Mouse (Mus musculus): ENCODE measurements around the gene Dgkd. TPM values are rescaled to one million over a fixed set of nuclear protein-coding genes. Genes with fewer than 3 reads are reported as not detected.

Dgkd gene
- polyA plus RNA-seq, 1 experiment from 2014 or later, result 31.7 TPM

GRCm38 (mm10) chr1:87953073-87953472 is 100.0 kb downstream of the Dgkd start:
- no peaks in the 10 kb centered on the region for H3K27me3 ChIP-seq (replicated peaks; ENCODE audit: control insufficient read depth, insufficient read depth, low read length)
- H3K36me3 ChIP-seq (ENCODE audit: control insufficient read depth, insufficient read depth, low read length), result peaks cover 93% of the 10 kb centered on the region
- no peak overlapping the region for H3K27ac ChIP-seq (ENCODE audit: low read depth, low read length)
- WGBS, result 80% methylated on average over 3 of the region's 3 CpGs
- no peaks in the 10 kb centered on the region for H3K9me3 ChIP-seq (replicated peaks; ENCODE audit: control insufficient read depth, low read length)
- no peak overlapping the region for H3K9ac ChIP-seq (ENCODE audit: low read length)
- ATAC-seq (no peak), DNase-seq (ENCODE audit: low spot score) (no peak)
- H3K4me3 ChIP-seq (ENCODE audit: low read depth, low read length), result no peak overlapping the region
- no peak overlapping the region for H3K4me2 ChIP-seq (ENCODE audit: low read length)
- no peaks in the 10 kb centered on the region for H3K4me1 ChIP-seq (ENCODE audit: control insufficient read depth, insufficient read depth, low read length)

GRCm38 (mm10) chr1:87958931-87959330 is 105.8 kb downstream of the Dgkd start:
- peaks cover 72% of the 10 kb centered on the region for H3K36me3 ChIP-seq (ENCODE audit: control insufficient read depth, insufficient read depth, low read length)
- no peak for DNase-seq (ENCODE audit: low spot score)
- 96% methylated on average over 1 of the region's 1 CpGs for WGBS

GRCm38 (mm10) chr1:87959532-87959931 is 106.4 kb downstream of the Dgkd start:
- H3K9ac ChIP-seq (ENCODE audit: low read length), result no peak overlapping the region
- 87% methylated on average over 4 of the region's 4 CpGs for WGBS
- H3K4me1 ChIP-seq (ENCODE audit: control insufficient read depth, insufficient read depth, low read length), result no peaks in the 10 kb centered on the region
- no peak overlapping the region for H3K4me3 ChIP-seq (ENCODE audit: low read depth, low read length)
- H3K4me2 ChIP-seq (ENCODE audit: low read length), result no peak overlapping the region
- no peaks in the 10 kb centered on the region for H3K27me3 ChIP-seq (replicated peaks; ENCODE audit: control insufficient read depth, insufficient read depth, low read length)
- no peak for ATAC-seq
- H3K27ac ChIP-seq (ENCODE audit: low read depth, low read length), result no peak overlapping the region
- DNase-seq (ENCODE audit: low spot score), result no peak
- H3K36me3 ChIP-seq (ENCODE audit: control insufficient read depth, insufficient read depth, low read length), result peaks cover 72% of the 10 kb centered on the region
- H3K9me3 ChIP-seq (replicated peaks; ENCODE audit: control insufficient read depth, low read length), result no peaks in the 10 kb centered on the region

More at GRCm38 (mm10) chr1:87958931-87959330, 105.8 kb downstream of the Dgkd start:
- Histone ChIP-seq H3K27me3 (replicated peaks; ENCODE audit: control insufficient read depth, insufficient read depth, low read length) (no peaks in the 10 kb centered on the region), H3K9me3 (replicated peaks; ENCODE audit: control insufficient read depth, low read length) (no peaks in the 10 kb centered on the region), H3K27ac (ENCODE audit: low read depth, low read length) (no peak overlapping the region), H3K4me3 (ENCODE audit: low read depth, low read length) (no peak overlapping the region), H3K4me1 (ENCODE audit: control insufficient read depth, insufficient read depth, low read length) (no peaks in the 10 kb centered on the region), H3K4me2 (ENCODE audit: low read length) (no peak overlapping the region), H3K9ac (ENCODE audit: low read length) (no peak overlapping the region)
- no peak for ATAC-seq

- no peak overlapping the region for H3K4me2 ChIP-seq (ENCODE audit: low read length)
- no peak overlapping the region for H3K4me3 ChIP-seq (ENCODE audit: low read depth, low read length)
- H3K27me3 ChIP-seq (replicated peaks; ENCODE audit: control insufficient read depth, insufficient read depth, low read length), result no peaks in the 10 kb centered on the region
- no peaks in the 10 kb centered on the region for H3K4me1 ChIP-seq (ENCODE audit: control insufficient read depth, insufficient read depth, low read length)
- 68% methylated on average over 4 of the region's 4 CpGs for WGBS
- ATAC-seq (no peak), DNase-seq (ENCODE audit: low spot score) (no peak)
- H3K36me3 ChIP-seq (ENCODE audit: control insufficient read depth, insufficient read depth, low read length), result peaks cover 70% of the 10 kb centered on the region
- no peak overlapping the region for H3K27ac ChIP-seq (ENCODE audit: low read depth, low read length)
- H3K9me3 ChIP-seq (replicated peaks; ENCODE audit: control insufficient read depth, low read length), result no peaks in the 10 kb centered on the region
- H3K9ac ChIP-seq (ENCODE audit: low read length), result no peak overlapping the region
These were observed 106.9 kb downstream of the Dgkd start for GRCm38 (mm10) chr1:87959998-87960431.

GRCm38 (mm10) chr1:87960752-87961151 is 107.7 kb downstream of the Dgkd start:
- DNase-seq (ENCODE audit: low spot score) (no peak), ATAC-seq (no peak)
- H3K4me2 ChIP-seq (ENCODE audit: low read length), result no peak overlapping the region
- H3K9me3 ChIP-seq (replicated peaks; ENCODE audit: control insufficient read depth, low read length), result no peaks in the 10 kb centered on the region
- no peak overlapping the region for H3K4me3 ChIP-seq (ENCODE audit: low read depth, low read length)
- H3K27me3 ChIP-seq (replicated peaks; ENCODE audit: control insufficient read depth, insufficient read depth, low read length), result no peaks in the 10 kb centered on the region
- no peaks in the 10 kb centered on the region for H3K4me1 ChIP-seq (ENCODE audit: control insufficient read depth, insufficient read depth, low read length)
- no peak overlapping the region for H3K9ac ChIP-seq (ENCODE audit: low read length)
- 94% methylated on average over 4 of the region's 4 CpGs for WGBS
- no peak overlapping the region for H3K27ac ChIP-seq (ENCODE audit: low read depth, low read length)
- H3K36me3 ChIP-seq (ENCODE audit: control insufficient read depth, insufficient read depth, low read length), result peaks cover 69% of the 10 kb centered on the region

- H3K27ac ChIP-seq (ENCODE audit: low read depth, low read length), result no peak overlapping the region
- no peak overlapping the region for H3K4me3 ChIP-seq (ENCODE audit: low read depth, low read length)
- no peaks in the 10 kb centered on the region for H3K9me3 ChIP-seq (replicated peaks; ENCODE audit: control insufficient read depth, low read length)
- 83% methylated on average over 2 of the region's 2 CpGs for WGBS
- no peaks in the 10 kb centered on the region for H3K4me1 ChIP-seq (ENCODE audit: control insufficient read depth, insufficient read depth, low read length)
- H3K36me3 ChIP-seq (ENCODE audit: control insufficient read depth, insufficient read depth, low read length), result peaks cover 67% of the 10 kb centered on the region
- no peaks in the 10 kb centered on the region for H3K27me3 ChIP-seq (replicated peaks; ENCODE audit: control insufficient read depth, insufficient read depth, low read length)
- H3K9ac ChIP-seq (ENCODE audit: low read length), result no peak overlapping the region
- H3K4me2 ChIP-seq (ENCODE audit: low read length), result no peak overlapping the region
- ATAC-seq (no peak), DNase-seq (ENCODE audit: low spot score) (no peak)
These were observed 108.5 kb downstream of the Dgkd start for GRCm38 (mm10) chr1:87961459-87962167.

GRCm38 (mm10) chr1:87970381-87970780 is 117.3 kb downstream of the Dgkd start:
- Histone ChIP-seq H3K4me1 (ENCODE audit: control insufficient read depth, insufficient read depth, low read length) (no peaks in the 10 kb centered on the region), H3K9me3 (replicated peaks; ENCODE audit: control insufficient read depth, low read length) (no peaks in the 10 kb centered on the region), H3K36me3 (ENCODE audit: control insufficient read depth, insufficient read depth, low read length) (peaks cover 72% of the 10 kb centered on the region), H3K27ac (ENCODE audit: low read depth, low read length) (no peak overlapping the region), H3K4me3 (ENCODE audit: low read depth, low read length) (no peak overlapping the region), H3K4me2 (ENCODE audit: low read length) (no peak overlapping the region), H3K9ac (ENCODE audit: low read length) (no peak overlapping the region), H3K27me3 (replicated peaks; ENCODE audit: control insufficient read depth, insufficient read depth, low read length) (no peaks in the 10 kb centered on the region)
- 92% methylated on average over 4 of the region's 4 CpGs for WGBS
- DNase-seq (ENCODE audit: low spot score) (no peak), ATAC-seq (no peak)

GRCm38 (mm10) chr1:87982291-87982690 is 129.2 kb downstream of the Dgkd start:
- Histone ChIP-seq H3K4me2 (ENCODE audit: low read length) (no peak overlapping the region), H3K4me1 (ENCODE audit: control insufficient read depth, insufficient read depth, low read length) (no peaks in the 10 kb centered on the region), H3K36me3 (ENCODE audit: control insufficient read depth, insufficient read depth, low read length) (peaks cover 89% of the 10 kb centered on the region), H3K9me3 (replicated peaks; ENCODE audit: control insufficient read depth, low read length) (no peaks in the 10 kb centered on the region), H3K9ac (ENCODE audit: low read length) (no peak overlapping the region), H3K27me3 (replicated peaks; ENCODE audit: control insufficient read depth, insufficient read depth, low read length) (no peaks in the 10 kb centered on the region), H3K4me3 (ENCODE audit: low read depth, low read length) (no peak overlapping the region), H3K27ac (ENCODE audit: low read depth, low read length) (no peak overlapping the region)
- ATAC-seq (no peak), DNase-seq (ENCODE audit: low spot score) (no peak)
- 52% methylated on average over 4 of the region's 4 CpGs for WGBS

- Histone ChIP-seq H3K27me3 (replicated peaks; ENCODE audit: control insufficient read depth, insufficient read depth, low read length) (no peaks in the 10 kb centered on the region), H3K4me3 (ENCODE audit: low read depth, low read length) (no peak overlapping the region), H3K27ac (ENCODE audit: low read depth, low read length) (no peak overlapping the region), H3K36me3 (ENCODE audit: control insufficient read depth, insufficient read depth, low read length) (peaks cover 79% of the 10 kb centered on the region), H3K9me3 (replicated peaks; ENCODE audit: control insufficient read depth, low read length) (no peaks in the 10 kb centered on the region), H3K9ac (ENCODE audit: low read length) (no peak overlapping the region), H3K4me2 (ENCODE audit: low read length) (no peak overlapping the region), H3K4me1 (ENCODE audit: control insufficient read depth, insufficient read depth, low read length) (no peaks in the 10 kb centered on the region)
- no peak for ATAC-seq
- 92% methylated on average over 2 of the region's 2 CpGs for WGBS
- DNase-seq (ENCODE audit: low spot score), result no peak
These were observed 139.6 kb downstream of the Dgkd start for GRCm38 (mm10) chr1:87992716-87993115.
